Mouse (Mus musculus) embryonic fibroblast, embryonic 13.5 days (primary cell): ENCODE measurements around the gene Mul1.

Experiments
- CTCF ChIP-seq: IDR thresholded peaks from 2 replicates; pipeline ENCODE4 v1.5.1; 2011; ENCODE audit warnings: mild to moderate bottlenecking, control low read depth, low read length, moderate library complexity, borderline replicate concordance; ENCODE audit not compliant: insufficient read depth
- POLR2A ChIP-seq: IDR thresholded peaks from 2 replicates; pipeline ENCODE4 v1.6.1; 2011; ENCODE audit warnings: low read depth, mild to moderate bottlenecking, control low read depth, low read length, moderate library complexity

DNA sequence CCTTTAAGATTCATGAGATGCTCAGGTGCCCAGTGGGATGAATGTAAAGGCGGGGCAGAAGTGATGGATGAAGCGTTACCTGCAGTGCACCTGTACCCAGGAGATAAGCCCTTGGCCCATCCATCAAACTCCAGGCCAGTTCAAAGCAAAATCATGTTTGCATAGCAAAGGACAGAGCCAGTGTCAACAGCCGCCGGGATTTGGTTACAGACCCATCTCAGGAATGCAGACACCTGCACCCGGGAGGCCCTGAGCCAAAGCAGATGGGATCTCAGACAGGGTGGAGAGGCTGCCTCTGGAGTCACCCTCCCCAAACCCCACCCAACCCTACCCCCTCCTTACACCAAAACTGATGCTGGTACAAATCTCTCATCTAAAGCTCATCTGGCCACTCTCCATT lies 23.5 kb upstream of the Mul1 start:
- TF ChIP-seq CTCF (no peak), POLR2A (no peak)
